Mouse (Mus musculus) left cerebral cortex, adult 8-10 months (tissue): ENCODE data around the gene Csf1. TPM values are rescaled to one million over a fixed set of nuclear protein-coding genes. Genes with fewer than 3 reads are reported as not detected.

Source experiments
- DNase-seq, 2 experiments: peaks; one replicate each; pipeline ENCODE4 v3.0.0; 2022; ENCODE audit warnings: low spot score in 2 of 2
- total RNA-seq, 4 experiments: library from RNA; stranded (reverse); gene quantifications; 2 replicates each; pipeline ENCODE4 v1.2.4; 2022

Gene Csf1
- total RNA-seq, 4 experiments from 2014 or later, result 18.6 to 34.2 (median 26.6) TPM

- no peak for DNase-seq
Measured at GRCm38 (mm10) chr3:107783315-107783714, 23.0 kb upstream of the Csf1 start.

- no peak for DNase-seq
Measured at GRCm38 (mm10) chr3:107781304-107781703, 21.0 kb upstream of the Csf1 start.

- no peak for DNase-seq
Measured at GRCm38 (mm10) chr3:107778016-107778415, 17.7 kb upstream of the Csf1 start.

GRCm38 (mm10) chr3:107776295-107776694 lies 16.0 kb upstream of the Csf1 start:
- DNase-seq, result no peak

GRCm38 (mm10) chr3:107775736-107776135 lies 15.5 kb upstream of the Csf1 start:
- DNase-seq, result no peak

GRCm38 (mm10) chr3:107775056-107775455 lies 14.8 kb upstream of the Csf1 start:
- DNase-seq, result no peak

GRCm38 (mm10) chr3:107772860-107773259 lies 12.6 kb upstream of the Csf1 start:
- no peak for DNase-seq

- no peak for DNase-seq
Measured at GRCm38 (mm10) chr3:107769692-107770091, 9.4 kb upstream of the Csf1 start.

- no peak for DNase-seq
Measured at GRCm38 (mm10) chr3:107768104-107768989, 8.1 kb upstream of the Csf1 start.

- DNase-seq, result no peak
Measured at GRCm38 (mm10) chr3:107766804-107767203, 6.5 kb upstream of the Csf1 start.

- DNase-seq, result no peak
Measured at GRCm38 (mm10) chr3:107765979-107766378, 5.7 kb upstream of the Csf1 start.

- no peak for DNase-seq
Measured at GRCm38 (mm10) chr3:107763552-107763951, 3.3 kb upstream of the Csf1 start.

GRCm38 (mm10) chr3:107761446-107761845 lies 1.2 kb upstream of the Csf1 start:
- no peak for DNase-seq

GRCm38 (mm10) chr3:107760771-107761170 lies 502 bp upstream of the Csf1 start:
- no peak for DNase-seq

GRCm38 (mm10) chr3:107758638-107759037 lies 1.6 kb downstream of the Csf1 start:
- no peak for DNase-seq

- no peak for DNase-seq
Measured at GRCm38 (mm10) chr3:107758176-107758575, 2.1 kb downstream of the Csf1 start.

GRCm38 (mm10) chr3:107757365-107758129 lies 2.7 kb downstream of the Csf1 start:
- DNase-seq, result no peak

GRCm38 (mm10) chr3:107756481-107756866 lies 3.8 kb downstream of the Csf1 start:
- no peak for DNase-seq

GRCm38 (mm10) chr3:107755702-107756480 lies 4.4 kb downstream of the Csf1 start:
- no peak for DNase-seq

GRCm38 (mm10) chr3:107754632-107755031 lies 5.6 kb downstream of the Csf1 start:
- DNase-seq, result no peak

GRCm38 (mm10) chr3:107751607-107752006 lies 8.7 kb downstream of the Csf1 start:
- DNase-seq, result no peak
